Mouse (Mus musculus) yolk sac, embryonic 10.5 days (tissue): ENCODE data around the gene Cox8a.

Experiments
- DNase-seq: peaks from one replicate; pipeline ENCODE4 v3.0.0-alpha.2; 2017; ENCODE audit warnings: low spot score

Gene Cox8a

DNA sequence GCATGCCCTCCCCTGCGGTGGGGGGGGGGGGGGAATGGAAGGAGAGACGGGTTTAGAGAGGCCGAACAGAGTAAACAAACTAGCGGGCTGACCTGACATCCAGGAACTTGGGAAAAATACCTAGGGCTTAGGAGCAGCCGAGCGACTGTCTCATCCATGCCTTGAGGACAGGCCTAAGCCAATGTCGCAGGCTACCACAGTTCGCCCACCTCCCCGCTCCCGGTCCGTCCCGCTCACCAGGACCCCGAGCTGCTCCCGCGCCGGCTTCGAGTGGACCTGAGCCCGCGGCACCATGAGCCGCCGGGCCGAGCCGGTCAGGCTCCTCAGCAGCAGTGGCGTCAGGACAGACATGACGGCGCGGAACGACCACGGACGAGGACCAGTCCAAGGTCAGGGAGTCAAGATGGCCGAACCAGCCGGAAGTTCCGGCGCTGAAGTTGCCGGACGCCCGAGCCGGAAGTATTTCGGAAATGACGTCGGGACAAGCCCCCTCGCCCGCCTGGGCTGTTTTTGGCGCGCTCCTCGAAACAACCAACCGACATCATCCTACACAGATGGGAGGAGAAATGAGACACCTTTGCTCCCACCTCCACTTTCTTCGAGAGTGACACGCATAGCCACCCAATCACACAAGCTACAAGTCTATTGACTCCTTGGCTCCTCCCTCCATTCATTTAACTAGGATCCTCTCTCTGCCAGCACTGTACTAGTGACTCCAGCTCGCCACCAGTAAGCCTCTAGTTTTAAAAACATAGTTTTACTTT, at the start of gene Cox8a:
Gene Cox8a, minus strand, starts transcription at position 455 of the 764 bp plus-strand sequence.
- DNase-seq: peak; percentile 98

DNA sequence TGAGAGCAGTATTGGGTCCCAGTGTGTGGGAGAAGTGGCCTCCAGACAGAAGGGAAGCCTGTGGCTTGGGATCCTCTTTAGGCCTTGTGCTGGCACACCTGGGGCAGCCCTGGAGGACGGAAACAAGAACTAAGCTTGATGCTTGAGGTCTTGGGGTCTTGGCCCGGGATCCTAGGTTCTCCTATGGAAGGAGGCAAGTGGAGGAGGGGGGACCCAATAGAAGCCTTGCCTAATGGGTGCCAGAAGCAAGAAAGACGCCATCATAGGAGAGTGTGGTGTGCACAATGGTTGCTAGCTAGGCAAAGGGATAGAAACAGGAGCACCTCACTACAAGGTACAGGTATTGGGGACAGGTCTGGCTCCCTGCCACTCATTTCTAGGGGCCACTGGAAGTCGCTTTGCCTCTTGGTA, 49.0 kb upstream of the Cox8a start:
- no peak for DNase-seq

GRCm38 (mm10) chr19:7265478-7266191, 48.2 kb upstream of the Cox8a start:
- DNase-seq: no peak

- no peak for DNase-seq
Measured at GRCm38 (mm10) chr19:7264766-7265331, 47.4 kb upstream of the Cox8a start.

- peak; percentile 72 for DNase-seq
Measured at GRCm38 (mm10) chr19:7264088-7264765, 46.8 kb upstream of the Cox8a start.

GRCm38 (mm10) chr19:7262592-7262991, 45.2 kb upstream of the Cox8a start:
- DNase-seq: no peak

DNA sequence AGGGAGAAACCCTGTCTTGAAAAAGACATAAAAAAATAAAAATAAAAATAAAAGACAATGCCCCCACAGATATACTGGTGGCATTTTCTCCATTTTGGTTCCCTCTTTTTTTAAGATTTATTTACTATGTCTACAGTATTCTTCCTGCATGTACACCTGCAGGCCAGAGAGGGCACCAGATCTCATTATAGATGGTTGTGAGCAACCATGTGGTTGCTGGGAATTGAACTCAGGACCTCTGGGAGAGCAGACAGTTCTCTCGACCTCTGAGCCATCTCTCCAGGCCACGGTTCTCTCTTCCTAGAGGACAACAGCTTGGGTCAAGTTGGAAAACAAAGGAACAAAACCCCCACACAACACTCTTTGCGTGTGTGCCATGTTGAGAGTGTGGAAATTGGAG, 44.5 kb upstream of the Cox8a start:
- DNase-seq: no peak

DNA sequence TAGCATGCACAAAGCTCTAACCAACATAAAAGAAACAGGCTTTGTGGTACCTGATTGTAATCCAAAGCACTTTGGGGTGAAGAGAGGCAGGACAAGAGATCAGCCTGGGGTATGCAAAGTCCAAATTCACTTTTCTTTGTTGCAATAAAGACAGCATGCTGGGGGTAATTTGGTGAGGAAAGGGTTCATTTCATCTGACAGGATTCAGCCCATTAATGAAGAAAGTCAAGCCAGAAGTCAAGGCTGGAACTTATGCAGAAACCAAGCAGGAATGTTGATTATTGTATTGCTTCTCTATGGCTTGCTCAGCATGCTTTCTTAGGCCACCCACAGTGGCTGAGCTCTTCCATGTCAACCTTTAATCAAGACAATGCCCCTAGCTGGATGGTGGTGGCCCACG, 44.1 kb upstream of the Cox8a start:
- no peak for DNase-seq

- no peak for DNase-seq
Measured at GRCm38 (mm10) chr19:7257881-7258280, 40.5 kb upstream of the Cox8a start.

- no peak for DNase-seq
Measured at GRCm38 (mm10) chr19:7246021-7246420, 28.6 kb upstream of the Cox8a start.

DNA sequence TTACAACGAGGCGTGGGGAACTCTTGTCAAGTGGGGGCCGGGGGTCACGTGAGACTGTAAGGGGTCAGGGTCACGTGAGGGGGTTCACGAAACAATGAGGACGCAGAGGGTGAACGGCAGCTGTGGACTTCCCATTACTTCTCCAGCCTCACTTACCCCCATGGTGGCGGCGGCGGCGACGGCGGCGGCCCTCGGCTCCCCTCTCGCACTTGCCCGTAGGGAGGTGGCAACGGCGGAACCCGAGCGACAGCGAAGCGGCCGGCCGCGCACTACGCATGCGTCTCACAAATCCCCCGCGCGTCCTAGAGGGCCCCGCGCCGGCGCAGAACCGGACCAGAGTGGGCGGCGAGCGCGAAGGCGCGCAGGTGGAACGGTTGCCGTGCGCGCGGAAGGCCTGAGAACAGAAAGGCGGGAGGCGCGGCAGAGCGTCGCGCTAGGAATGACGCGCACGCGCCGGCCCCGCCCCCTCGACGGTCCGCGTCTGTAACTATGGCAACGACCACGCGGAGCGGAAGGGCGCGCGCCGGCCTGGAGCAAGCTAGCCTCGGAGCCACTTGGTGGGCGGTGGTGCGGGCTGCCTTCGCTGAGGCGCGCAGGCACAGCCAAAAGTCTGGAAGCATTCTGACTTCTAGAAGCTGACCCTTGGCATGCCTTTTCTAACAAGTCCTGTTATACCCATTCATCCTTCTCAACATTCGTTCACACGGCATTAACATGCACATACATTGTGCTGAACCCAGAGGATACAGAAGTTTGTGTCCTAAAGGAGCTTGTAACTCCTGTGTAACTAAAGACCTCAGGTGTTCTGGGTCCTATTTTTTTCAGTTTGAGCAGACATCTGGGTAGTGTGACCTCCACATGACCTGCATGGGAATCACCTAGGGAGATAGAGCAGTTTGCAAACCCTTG, 23.6 kb upstream of the Cox8a start, which contains the start of gene Naa40:
Gene Naa40, minus strand, starts transcription at position 402 of the 909 bp plus-strand sequence.
- DNase-seq: peak; percentile 91

DNA sequence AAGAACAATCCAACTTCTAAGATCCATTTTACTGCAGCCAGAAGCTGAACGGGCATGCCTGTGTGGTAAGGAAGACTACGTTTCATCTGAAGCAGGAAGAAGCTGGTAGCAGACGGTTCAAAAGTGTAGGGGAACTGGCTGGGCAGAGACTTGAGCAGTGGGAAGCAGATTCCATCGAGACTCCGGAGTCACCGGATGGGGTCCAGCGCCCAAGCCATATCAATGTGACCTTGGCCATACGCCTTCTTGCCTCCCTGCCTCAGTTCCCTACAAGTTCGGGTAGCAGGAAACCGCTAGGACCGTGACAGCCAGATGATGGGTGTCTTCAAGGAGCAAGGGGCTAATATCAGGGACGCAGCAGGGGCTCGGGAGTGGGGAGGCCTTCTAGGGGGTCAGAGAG, 22.9 kb upstream of the Cox8a start:
- no peak for DNase-seq

DNA sequence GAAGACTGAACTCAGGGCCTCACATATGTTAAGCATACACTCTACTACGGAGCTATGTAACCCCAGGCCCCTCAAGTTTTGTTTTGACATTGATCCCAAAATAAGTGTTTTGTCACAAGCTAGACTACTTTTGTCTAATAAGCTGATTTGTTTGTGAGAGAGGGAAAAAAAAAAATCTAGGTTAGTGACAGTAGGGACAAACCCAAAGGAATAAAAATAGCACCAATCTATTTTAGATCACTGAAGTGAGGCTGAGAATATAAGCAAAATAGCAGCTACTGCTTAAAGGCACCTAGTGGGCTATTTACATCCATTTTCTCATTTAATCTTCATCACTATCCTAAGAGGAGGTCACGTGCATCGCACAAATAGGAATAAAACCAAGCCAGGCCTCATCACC, 22.2 kb upstream of the Cox8a start:
- DNase-seq: no peak

- DNase-seq: no peak
Measured at GRCm38 (mm10) chr19:7236742-7237141, 19.3 kb upstream of the Cox8a start.

- DNase-seq: no peak
Measured at GRCm38 (mm10) chr19:7236011-7236410, 18.6 kb upstream of the Cox8a start.

GRCm38 (mm10) chr19:7235461-7235860, 18.0 kb upstream of the Cox8a start:
- no peak for DNase-seq

DNA sequence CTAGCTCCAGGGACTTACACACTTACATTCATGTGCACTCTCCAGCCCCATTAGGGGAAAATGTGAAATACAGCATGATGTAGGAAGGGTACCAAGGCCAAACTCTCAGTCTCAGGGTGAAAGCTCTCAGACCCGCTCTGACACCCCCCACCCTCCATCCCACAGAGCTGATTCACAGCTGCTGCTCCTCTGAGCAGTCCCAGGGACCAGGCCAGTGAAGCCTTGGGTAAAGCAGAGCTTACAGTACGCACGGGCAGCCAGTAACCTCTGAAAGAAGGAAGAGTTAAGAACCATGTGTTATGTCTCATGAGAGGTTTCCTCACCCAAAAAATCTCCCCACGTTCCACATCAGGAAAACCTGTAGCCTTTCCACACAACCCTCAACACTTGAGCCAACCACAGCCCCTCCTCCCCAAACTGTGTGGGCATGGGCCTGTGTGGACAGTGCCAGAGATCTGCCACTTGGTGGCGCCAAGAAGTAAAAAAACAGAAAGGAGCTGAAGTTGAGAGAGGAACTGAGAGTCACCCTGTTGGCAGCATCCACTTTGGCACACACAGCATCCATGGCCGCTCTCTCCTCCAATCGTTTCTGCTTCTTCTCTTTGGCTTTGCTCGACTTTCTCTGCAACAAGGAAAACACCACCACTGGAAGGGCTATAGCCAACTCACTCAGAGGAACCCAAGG, 17.3 kb upstream of the Cox8a start:
- no peak for DNase-seq

DNA sequence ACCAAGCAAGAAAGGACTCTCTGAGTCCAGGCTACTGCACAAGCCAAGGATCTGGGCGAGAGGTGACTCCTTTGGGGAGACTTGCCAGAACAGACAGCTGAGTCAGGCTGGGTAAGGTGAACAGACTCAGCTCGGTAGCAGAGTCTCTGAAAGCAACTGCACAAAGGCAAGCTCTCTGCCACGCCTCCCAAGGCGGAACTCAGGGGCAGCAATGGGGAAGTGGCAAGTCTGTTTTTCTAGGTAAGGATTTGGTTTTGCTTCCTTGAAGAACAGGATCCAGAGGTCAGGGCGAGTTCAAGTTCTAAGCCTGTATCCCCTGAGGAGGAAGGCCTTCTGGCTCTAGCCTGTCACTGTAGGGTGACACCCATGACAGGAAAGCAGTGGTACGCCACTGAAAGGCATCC, 9.1 kb upstream of the Cox8a start:
- no peak for DNase-seq

GRCm38 (mm10) chr19:7225096-7225690, 7.8 kb upstream of the Cox8a start:
- no peak for DNase-seq

GRCm38 (mm10) chr19:7224253-7224652, 6.8 kb upstream of the Cox8a start:
- no peak for DNase-seq
